Mouse (Mus musculus): ENCODE measurements around the gene Elof1.

Gene Elof1

DNA sequence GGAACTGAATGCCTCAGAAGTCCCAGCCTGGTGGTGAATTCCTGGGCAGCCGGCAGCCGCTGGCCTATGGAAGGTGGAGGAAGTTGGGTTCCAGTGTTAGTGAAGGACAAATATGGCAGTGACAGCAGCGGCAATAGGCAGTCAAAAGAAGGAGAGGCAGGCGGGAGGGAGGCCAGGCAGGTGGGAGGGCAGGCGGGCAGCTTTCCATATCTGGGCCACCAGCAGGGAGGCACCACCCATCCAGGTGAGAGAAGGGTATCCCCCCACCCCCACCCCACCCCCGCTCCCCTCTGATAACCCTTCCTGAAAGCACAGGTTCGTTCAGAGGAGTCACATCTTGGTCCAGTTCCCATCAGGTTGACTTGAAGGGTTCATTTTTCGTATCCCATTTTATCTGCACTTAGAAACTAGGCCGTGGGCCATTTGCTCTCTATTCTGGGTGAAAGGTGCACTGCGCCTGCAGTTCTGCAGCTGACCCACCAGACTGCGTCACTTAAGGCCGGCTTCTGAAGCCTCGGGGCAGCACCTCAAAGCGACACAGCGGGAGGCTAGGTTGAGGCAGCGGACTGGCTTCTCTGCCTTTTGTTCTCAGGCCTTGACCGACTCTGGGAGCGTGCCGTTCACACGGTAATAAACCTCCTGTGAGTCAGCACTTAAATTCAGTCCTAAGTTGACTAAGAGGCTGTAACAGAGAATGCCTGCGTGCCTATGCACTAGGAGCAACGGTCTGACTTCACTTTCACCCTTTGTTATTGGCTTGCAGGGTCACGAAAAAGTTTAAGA lies 20.0 kb upstream of the Elof1 start:
- DNase-seq (ENCODE audit: extremely low spot score, low spot score), result peak; percentile 49

DNA sequence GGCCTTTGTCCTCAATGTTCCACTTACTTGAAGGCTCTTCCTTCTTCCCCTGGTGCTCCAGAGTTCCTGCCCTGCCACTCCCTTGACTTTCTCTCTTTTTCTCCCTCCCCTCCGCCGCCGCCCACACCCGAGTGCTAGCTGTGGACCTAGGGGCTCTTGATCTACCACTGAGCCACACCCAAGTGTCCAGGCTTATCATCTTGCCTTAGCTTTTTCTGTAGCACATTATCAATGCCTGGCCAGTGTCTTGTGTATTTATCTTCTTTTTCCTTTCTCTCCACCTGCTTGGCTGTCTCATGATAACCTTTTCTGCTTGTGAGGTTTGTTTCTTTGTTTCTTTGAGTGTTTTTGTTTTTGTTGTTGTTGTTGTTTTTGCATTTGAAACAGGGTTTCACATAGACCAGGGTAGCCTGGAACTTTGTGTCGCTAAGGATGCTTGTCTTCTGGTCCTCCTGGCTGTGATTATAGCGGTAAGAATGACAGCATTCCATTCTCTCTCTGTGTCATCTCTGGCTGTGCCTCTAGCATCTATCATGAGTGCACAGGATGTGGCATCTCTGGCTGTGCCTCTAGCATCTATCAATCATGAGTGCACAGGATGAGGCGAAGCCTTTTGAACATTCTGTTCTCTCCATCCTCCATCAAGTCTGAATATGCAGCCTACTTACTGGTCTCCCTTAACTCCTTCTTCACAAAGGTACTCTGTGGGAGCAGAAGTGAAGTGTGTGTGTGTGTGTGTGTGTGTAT lies 18.8 kb upstream of the Elof1 start, which contains the start of gene Acp5:
Acp5 (minus strand) TSS at position 68 of the 747 bp plus-strand sequence.
- no peak for DNase-seq (ENCODE audit: extremely low spot score, low spot score)

- no peak for DNase-seq (ENCODE audit: extremely low spot score, low spot score)
Measured at GRCm38 (mm10) chr9:22134988-22135643, 18.1 kb upstream of the Elof1 start.

GRCm38 (mm10) chr9:22134246-22134890 lies 17.4 kb upstream of the Elof1 start:
- DNase-seq (ENCODE audit: extremely low spot score, low spot score), result no peak

DNA sequence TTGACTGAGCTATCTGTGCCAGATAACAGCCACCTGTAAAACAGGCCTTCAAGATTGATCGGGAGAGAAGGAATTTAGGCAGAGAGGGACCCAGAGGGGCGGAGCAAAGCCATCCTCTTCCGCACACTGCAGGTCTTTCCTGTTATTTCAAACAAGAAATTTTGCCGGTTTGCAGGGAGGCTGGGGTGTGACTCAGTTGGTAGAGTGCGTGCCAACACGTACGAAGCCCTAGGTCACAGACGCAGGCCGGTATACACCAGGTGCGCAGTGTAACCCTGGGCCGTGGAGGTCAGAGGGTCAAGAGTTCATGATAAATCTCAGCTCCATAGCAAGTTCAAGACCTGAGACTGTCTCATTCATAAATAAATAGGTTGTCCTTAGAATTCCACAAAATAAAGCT lies 15.2 kb upstream of the Elof1 start:
- no peak for DNase-seq (ENCODE audit: extremely low spot score, low spot score)

GRCm38 (mm10) chr9:22131226-22131981 lies 14.4 kb upstream of the Elof1 start:
- peak; percentile 41 for DNase-seq (ENCODE audit: extremely low spot score, low spot score)

- DNase-seq (ENCODE audit: extremely low spot score, low spot score), result no peak
Measured at GRCm38 (mm10) chr9:22125246-22126027, 8.5 kb upstream of the Elof1 start.

GRCm38 (mm10) chr9:22124169-22124568 lies 7.2 kb upstream of the Elof1 start:
- no peak for DNase-seq (ENCODE audit: extremely low spot score, low spot score)

DNA sequence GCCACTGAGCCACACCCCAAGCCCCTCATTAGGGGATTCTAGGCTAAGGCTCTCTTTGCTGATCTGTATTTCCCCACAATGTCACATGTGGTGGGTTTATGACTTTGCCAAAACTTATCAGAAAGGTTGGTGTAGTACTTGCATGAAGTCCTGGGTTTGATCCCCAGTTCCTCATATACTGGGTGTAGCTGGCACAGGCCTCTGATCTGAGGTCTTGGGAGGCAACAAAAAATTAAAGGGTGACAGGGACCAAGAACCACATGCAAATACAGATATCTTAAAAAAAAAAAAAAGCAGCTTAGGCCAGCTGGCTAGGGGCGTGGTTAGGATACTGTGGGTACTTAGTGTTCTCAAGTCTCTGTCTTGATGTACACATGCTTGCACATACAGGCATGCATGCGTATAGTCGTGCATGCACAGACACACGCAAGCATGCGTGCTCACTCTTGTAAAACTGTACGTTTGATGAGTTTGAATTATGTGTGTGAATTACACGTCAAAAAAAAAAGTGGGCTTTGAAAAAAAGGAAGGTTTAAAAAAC lies 6.2 kb upstream of the Elof1 start:
- DNase-seq (ENCODE audit: extremely low spot score, low spot score), result no peak

- DNase-seq (ENCODE audit: extremely low spot score, low spot score), result no peak
Measured at GRCm38 (mm10) chr9:22122005-22122404, 5.0 kb upstream of the Elof1 start.

DNA sequence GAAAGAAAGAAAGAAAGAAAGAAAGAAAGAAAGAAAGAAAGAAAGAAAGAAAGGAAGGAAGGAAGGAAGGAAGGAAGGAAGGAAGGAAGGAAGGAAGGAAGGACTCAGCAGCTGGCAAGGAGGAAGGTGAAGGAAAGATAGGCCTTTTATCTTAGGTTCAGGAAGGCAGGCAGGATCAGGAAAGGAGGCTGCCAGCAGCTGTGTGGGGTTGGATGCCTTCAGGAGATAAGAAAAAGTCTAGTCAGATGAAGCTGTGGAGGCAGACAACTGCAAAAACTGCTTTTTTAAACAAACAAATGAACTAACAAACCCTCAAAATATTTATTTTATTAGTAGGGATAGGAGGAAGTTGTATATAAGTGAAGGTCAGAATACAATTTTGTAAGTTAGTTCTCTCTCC lies 4.6 kb upstream of the Elof1 start:
- DNase-seq (ENCODE audit: extremely low spot score, low spot score), result no peak

DNA sequence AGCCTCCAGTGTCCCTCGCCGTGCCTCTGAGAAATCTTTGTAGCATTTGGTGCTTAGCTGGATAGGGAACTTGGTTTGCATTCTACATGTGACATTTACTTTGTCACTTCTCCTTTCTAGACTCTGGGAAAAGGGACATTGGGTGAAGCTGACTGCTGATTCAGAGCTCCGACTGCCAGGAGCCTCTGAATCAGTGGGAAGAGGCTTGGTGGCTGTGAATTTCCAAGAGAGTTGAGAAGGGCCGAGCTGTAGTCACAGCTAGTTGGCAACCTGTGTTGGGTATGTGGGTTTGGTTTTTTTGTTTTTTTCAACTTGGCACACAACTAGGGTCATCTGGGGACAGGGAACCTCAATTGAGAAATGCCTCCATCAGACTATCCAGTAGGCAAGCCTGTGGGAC lies 2.6 kb upstream of the Elof1 start:
- no peak for DNase-seq (ENCODE audit: extremely low spot score, low spot score)

DNA sequence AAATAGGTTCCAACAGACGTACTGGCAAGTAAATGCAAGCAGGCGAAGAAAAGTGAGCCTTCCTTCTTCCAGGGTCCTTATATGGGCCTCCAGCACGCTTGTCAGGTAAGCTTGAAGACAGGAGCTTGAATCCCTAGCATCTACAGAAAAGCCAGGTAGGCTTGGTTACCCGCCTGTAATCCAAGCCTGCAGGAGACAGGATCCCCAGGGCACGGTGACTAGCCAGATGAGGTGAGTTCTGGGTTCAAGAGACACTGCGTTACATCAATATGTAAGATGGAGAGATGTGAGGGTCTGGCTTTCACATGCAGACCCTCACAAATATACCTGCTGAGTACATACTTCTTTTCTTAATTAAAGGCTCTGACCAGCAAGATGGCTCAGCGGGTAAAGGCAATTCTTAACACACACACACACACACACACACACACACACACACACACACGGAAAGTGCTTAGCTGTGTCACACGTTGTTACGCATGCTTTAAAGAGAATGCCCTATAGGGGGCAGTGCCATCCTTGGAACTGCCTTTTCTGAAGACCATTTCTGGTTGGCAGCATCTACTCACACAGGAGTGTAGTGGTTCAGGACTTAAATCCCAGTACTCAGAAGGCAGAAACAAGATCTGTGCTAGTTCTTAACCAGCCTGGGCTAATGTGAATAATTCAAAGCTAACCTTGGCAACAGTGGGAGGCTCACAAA lies 933 bp upstream of the Elof1 start:
- peak; percentile 35 for DNase-seq (ENCODE audit: extremely low spot score, low spot score)

DNA sequence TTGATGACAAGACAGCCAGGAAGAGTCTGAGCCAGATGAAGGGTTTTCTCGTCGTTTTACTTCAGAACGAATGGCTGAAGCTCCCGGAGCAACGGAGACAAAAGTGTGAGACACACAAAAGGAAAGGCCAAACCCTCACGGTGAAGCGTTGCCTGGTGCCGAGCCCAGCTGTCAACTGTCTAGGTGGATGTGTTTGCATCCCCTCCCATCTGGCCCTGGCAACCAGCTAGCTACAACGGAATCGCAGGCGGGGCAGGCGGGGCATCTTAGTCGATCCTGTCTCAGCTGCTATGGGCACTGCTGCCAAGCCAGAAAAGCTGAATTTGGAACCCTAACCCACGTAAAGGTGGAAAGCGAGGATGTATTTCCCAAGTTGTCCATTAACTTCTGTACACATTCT lies 886 bp downstream of the Elof1 start:
- peak; percentile 30 for DNase-seq (ENCODE audit: extremely low spot score, low spot score)

DNA sequence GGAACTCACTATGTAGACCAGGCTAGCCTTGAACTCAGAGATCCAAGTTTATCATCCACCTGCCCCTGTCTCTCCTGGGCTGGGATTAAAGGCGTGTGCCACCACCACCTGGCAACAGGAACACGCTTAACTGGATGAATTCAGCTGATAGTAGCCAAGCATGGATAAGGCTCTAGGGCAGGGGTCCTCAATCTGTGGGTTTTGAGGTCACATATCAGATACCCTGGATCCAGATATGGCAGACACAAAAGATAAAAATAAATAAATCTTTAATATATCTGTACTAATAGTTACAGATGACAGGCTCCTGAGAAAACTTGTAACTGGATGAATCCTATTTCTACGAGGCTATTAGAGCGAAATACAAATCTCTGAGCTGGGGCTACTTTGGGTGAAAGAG lies 1.3 kb downstream of the Elof1 start:
- DNase-seq (ENCODE audit: extremely low spot score, low spot score), result no peak

- no peak for DNase-seq (ENCODE audit: extremely low spot score, low spot score)
Measured at GRCm38 (mm10) chr9:22108194-22108593, 8.8 kb downstream of the Elof1 start.

DNA sequence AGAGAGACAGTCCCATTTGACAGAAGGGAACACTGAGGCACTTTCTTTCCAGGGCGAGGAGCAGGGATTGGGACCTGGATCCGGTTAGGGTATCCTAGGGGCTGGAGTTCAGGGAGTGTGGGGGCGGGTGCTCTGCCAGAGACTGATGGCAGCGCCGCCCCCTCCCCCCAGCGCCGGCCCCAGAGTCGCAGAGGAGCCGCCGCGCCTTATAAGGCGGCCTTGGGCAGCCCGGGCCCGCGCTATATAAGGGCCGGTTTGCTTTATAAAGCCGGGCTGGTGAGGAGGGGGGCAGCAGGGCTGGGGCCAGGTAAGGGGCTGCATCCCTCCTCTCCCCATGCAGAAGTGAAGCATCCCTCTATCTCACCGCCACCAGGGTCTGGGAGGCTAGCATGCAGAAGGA lies 17.1 kb downstream of the Elof1 start:
- no peak for DNase-seq (ENCODE audit: extremely low spot score, low spot score)

GRCm38 (mm10) chr9:22098993-22099696 lies 17.8 kb downstream of the Elof1 start, which contains the start of gene Cnn1:
Gene Cnn1 (plus strand): TSS chr9:22099216.
- no peak for DNase-seq (ENCODE audit: extremely low spot score, low spot score)

Data from neural tube, embryonic 10.5 days (tissue).